Mouse (Mus musculus) gastrocnemius, postnatal 10 days (tissue): Measurements from ENCODE around the gene Gm14327. TPM values are rescaled to one million over a fixed set of nuclear protein-coding genes. Genes with fewer than 3 reads are reported as not detected.
"Not testable (repeated sequence)": the region's sequence is repeated elsewhere in the genome, so short reads cannot be mapped to it uniquely, and the experiment has no call there.

ENCODE experiments used
- DNase-seq: peaks from one replicate; pipeline ENCODE4 v3.0.0; 2021; ENCODE audit warnings: mixed read lengths
- long read RNA-seq, 2 experiments: library from polyadenylated mRNA; stranded (forward); transcript quantifications; one replicate each; pipeline ENCODE4 v2.0.0; 2021
- total RNA-seq, 2 experiments: library from RNA; stranded (reverse); gene quantifications; 2 replicates each; pipeline ENCODE4 v1.2.3; 2021

Gene Gm14327
- total RNA-seq = 1 to 10 TPM; 2.8 to 4.3 TPM
- long read RNA-seq, experiment 1, partial matches to known transcripts = 5 of 9 reads
- long read RNA-seq, experiment 1, other reads (novel, unspliced or antisense) = 3 of 9 reads
- long read RNA-seq, experiment 2, partial matches to known transcripts = 0 of 1 reads
- long read RNA-seq, experiment 2, other reads (novel, unspliced or antisense) = 1 of 1 reads

GRCm38 (mm10) chr2:177897046-177897578, at the start of gene Gm14327:
Gene Gm14327, plus strand, starts transcription at chr2:177897096.
- not testable (repeated sequence) for DNase-seq

GRCm38 (mm10) chr2:177862254-177862653, 34.6 kb upstream of the Gm14327 start:
- DNase-seq = not testable (repeated sequence)

- not testable (repeated sequence) for DNase-seq
Measured at GRCm38 (mm10) chr2:177887743-177888142, 9.2 kb upstream of the Gm14327 start.

DNA sequence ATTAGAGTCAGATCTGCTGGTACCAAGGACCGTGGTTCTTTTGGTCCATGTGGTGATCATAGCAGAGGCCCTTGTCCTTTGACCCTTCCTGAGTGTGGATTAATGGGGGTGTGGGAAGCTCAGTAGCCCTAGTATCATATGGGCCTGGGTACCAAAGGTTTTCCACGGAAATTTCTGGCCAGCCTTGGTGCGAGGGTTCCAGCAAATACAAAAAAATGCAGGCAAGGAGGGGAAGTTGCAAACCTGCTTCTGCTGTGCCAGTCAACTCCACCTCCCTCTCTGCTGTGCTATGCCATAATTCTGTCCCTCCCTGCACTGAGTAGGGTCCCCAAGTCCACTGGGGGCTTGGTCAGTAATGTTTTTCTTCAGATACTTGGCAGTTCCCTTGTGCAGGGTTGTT, 1.3 kb downstream of the Gm14327 start:
- DNase-seq = not testable (repeated sequence)

- not testable (repeated sequence) for DNase-seq
Measured at GRCm38 (mm10) chr2:177903276-177903675, 6.4 kb downstream of the Gm14327 start.

DNA sequence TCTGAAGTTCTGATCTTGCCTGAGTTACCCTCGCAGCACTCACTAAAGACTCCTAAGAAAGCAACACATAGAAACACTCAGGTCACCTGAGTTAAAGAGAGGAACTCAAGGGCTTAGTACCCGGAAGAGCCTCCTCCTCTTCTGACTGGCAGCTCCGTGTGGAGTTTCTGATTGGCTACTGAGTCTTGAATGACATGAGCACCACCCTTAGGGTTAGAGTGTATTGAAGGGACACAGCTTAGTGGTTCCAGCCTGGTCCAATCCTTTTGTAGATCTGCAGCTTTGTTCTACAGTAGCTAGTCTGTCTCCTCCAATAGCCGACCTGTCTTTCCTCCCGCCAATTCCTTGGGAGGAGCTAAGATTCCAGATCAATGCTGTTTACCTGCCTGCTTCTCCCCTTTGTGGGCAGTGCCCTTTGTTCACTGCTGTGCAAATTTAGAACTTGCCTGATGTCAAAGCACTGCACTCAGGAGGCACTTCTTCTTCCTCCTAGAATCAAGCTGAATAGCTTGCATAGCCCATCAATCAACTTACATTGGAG, 28.7 kb downstream of the Gm14327 start, which contains the start of gene Zfp972:
Gene Zfp972, minus strand, starts transcription at position 51 of the 541 bp plus-strand sequence.
- not testable (repeated sequence) for DNase-seq

Other genes starting within 250 kb of the Gm14327 start
- 10 to 100 TPM; 11.0 to 16.5 TPM for gene Gm14322, start 137.8 kb upstream of the Gm14327 start, total RNA-seq
- 10 to 100 TPM; 66.5 to 70.7 TPM for gene Gm14325, start 56.8 kb upstream of the Gm14327 start, total RNA-seq
- gene Zfp972, start 28.5 kb downstream of the Gm14327 start, total RNA-seq = under 1 TPM; 0.47 to 0.52 TPM
- gene Gm14326, start 60.2 kb downstream of the Gm14327 start, total RNA-seq = 10 to 100 TPM; 20.6 to 23.0 TPM
- gene Zfp971, start 126.2 kb downstream of the Gm14327 start, total RNA-seq = 10 to 100 TPM; 17.7 to 19.8 TPM
- 1 to 10 TPM; 7.1 to 7.7 TPM for gene Zfp931, start 181.4 kb downstream of the Gm14327 start, total RNA-seq
- gene Phactr3, start 221.9 kb downstream of the Gm14327 start, total RNA-seq = under 1 TPM; 0.23 to 0.38 TPM